Mouse (Mus musculus): ENCODE measurements at regions not wholly inside any gene's neighbourhood (a gene's known extent, or its start where the extent isn't known, plus 50 kb on each side); places are given as distances from the start of the nearest gene placed in this dataset.

DNA sequence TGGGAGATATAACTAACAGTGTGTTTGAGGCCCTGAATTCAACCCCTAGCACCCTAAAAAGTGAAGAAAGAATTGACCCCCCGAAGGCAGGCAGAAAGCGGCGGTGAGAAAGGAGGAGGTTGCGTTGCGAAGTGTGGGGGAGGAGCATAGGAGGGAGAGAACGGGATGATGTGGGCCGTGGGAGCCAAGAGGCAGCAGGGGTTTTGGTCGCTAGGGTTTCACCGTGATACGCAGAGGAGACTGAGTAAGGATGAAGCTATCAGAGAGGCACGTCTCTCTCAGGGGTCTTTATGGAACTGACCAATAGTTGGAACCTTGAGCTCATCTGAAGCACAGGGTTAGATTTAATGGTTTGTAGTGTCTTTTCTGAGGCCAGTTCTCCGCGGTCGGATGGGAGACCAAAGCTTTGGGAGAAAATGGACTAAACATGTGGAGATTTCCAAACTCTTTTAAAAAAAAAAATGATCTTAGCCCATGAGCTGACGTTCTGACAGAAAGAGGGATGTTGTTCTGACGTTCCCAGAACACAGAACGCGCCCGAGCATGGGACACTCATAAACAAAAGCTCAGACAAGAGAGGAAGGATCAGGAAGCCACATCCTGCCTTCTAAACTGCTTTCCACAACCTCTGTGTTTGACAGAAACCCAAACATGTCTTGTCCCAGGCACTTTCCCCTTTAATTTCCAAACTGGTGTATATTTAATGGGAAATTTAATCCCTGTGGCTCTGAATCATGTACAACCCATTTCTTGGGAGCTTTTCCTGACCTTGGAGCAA, 499.7 kb upstream of the Adam5 start:
- Histone ChIP-seq H3K27me3 (ENCODE audit: control insufficient read depth, insufficient read depth, low read length) (no peaks in the 10 kb centered on the region), H3K4me1 (ENCODE audit: control insufficient read depth, insufficient read depth, low read length) (peaks cover 5% of the 10 kb centered on the region; the same call in 1 of the 2 replicates), H3K27ac (ENCODE audit: insufficient read depth, low read length) (no peak overlapping the region), H3K4me3 (replicated peaks; ENCODE audit: insufficient read depth, low read depth, low read length) (no peak overlapping the region)
- WGBS = 73% methylated on average over 19 of the region's 19 CpGs
- no peak for TF ChIP-seq POLR2A (IDR thresholded peaks at IDR 0.05; ENCODE audit: borderline replicate concordance, insufficient read depth, low read length)
- no peak for TF ChIP-seq CTCF (IDR thresholded peaks at IDR 0.05; ENCODE audit: borderline replicate concordance, insufficient read depth, low read depth, low read length)
- no peak for DNase-seq

- no peak overlapping the region for H3K4me3 ChIP-seq (replicated peaks; ENCODE audit: insufficient read depth, low read depth, low read length)
- TF ChIP-seq CTCF (IDR thresholded peaks at IDR 0.05; ENCODE audit: borderline replicate concordance, insufficient read depth, low read depth, low read length) = no peak
- no peak for TF ChIP-seq POLR2A (IDR thresholded peaks at IDR 0.05; ENCODE audit: borderline replicate concordance, insufficient read depth, low read length)
- H3K4me1 ChIP-seq (ENCODE audit: control insufficient read depth, insufficient read depth, low read length) = no peaks in the 10 kb centered on the region
- no peak overlapping the region for H3K27ac ChIP-seq (ENCODE audit: insufficient read depth, low read length)
- DNase-seq = no peak
- H3K27me3 ChIP-seq (ENCODE audit: control insufficient read depth, insufficient read depth, low read length) = no peaks in the 10 kb centered on the region
- WGBS = 76% methylated on average over 4 of the region's 4 CpGs
Observed at GRCm38 (mm10) chr8:25316383-25316782, 492.2 kb upstream of the Adam5 start.

- 53% methylated on average over 12 of the region's 12 CpGs for WGBS
- TF ChIP-seq CTCF (IDR thresholded peaks at IDR 0.05; ENCODE audit: borderline replicate concordance, insufficient read depth, low read depth, low read length) (no peak), POLR2A (IDR thresholded peaks at IDR 0.05; ENCODE audit: borderline replicate concordance, insufficient read depth, low read length) (no peak)
- no peaks in the 10 kb centered on the region for H3K27me3 ChIP-seq (ENCODE audit: control insufficient read depth, insufficient read depth, low read length)
- peaks cover 2% of the 10 kb centered on the region; the same call in 1 of the 2 replicates for H3K4me1 ChIP-seq (ENCODE audit: control insufficient read depth, insufficient read depth, low read length)
- DNase-seq = no peak
- H3K27ac ChIP-seq (ENCODE audit: insufficient read depth, low read length) = no peak overlapping the region
- H3K4me3 ChIP-seq (replicated peaks; ENCODE audit: insufficient read depth, low read depth, low read length) = no peak overlapping the region
Observed at GRCm38 (mm10) chr8:25311811-25312533, 487.8 kb upstream of the Adam5 start.

DNA sequence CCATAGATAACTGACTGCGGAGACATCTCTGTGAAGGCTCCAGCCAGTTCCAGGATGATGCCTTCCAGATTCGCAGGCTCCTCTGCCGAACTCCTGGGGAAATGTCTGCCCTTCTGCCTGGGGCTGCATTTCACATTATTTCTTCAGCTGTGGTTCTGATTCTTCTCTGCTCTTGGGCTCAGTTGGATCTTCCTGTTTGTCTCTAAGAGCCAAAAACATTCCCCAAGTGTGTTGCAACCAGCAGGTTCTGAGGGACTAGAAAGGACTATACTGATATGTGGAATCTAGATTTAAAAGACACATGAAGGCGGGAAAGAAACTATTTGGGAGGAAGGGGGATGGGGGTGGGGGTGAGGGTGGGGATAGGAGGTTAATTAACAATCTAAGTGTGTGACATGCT, 483.8 kb upstream of the Adam5 start:
- no peak for TF ChIP-seq CTCF (IDR thresholded peaks at IDR 0.05; ENCODE audit: borderline replicate concordance, insufficient read depth, low read depth, low read length)
- WGBS = 90% methylated on average over 4 of the region's 4 CpGs
- H3K27ac ChIP-seq (ENCODE audit: insufficient read depth, low read length) = no peak overlapping the region
- H3K4me1 ChIP-seq (ENCODE audit: control insufficient read depth, insufficient read depth, low read length) = peaks cover 19% of the 10 kb centered on the region
- DNase-seq = no peak
- H3K27me3 ChIP-seq (ENCODE audit: control insufficient read depth, insufficient read depth, low read length) = no peaks in the 10 kb centered on the region
- no peak overlapping the region for H3K4me3 ChIP-seq (replicated peaks; ENCODE audit: insufficient read depth, low read depth, low read length)

DNA sequence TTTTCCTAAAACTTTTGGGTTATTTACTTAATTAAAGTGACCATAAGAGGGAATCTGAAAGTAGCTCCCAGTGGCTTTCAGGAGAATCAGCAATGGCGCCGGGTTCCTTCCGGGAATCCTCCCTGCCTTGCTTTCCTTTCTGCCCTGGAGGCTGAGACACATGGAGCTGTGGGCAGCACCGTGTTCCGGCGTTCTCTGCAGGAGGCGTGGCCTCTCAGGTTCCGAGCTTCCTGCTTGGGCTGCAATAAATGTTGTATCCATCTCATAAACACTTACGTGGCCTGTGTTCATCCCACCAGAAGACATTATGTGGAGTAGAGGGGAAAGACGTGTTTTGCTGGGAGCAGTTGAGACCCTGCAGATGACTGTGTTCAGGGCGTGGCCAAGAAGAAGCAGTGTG, 483.3 kb upstream of the Adam5 start:
- 75% methylated on average over 11 of the region's 11 CpGs for WGBS
- Histone ChIP-seq H3K4me1 (ENCODE audit: control insufficient read depth, insufficient read depth, low read length) (peaks cover 19% of the 10 kb centered on the region), H3K27ac (ENCODE audit: insufficient read depth, low read length) (no peak overlapping the region; the same call in 1 of the 2 replicates), H3K27me3 (ENCODE audit: control insufficient read depth, insufficient read depth, low read length) (no peaks in the 10 kb centered on the region), H3K4me3 (replicated peaks; ENCODE audit: insufficient read depth, low read depth, low read length) (no peak overlapping the region)
- DNase-seq = peak in 1 of 2 experiments; percentile 20
- TF ChIP-seq CTCF (IDR thresholded peaks at IDR 0.05; ENCODE audit: borderline replicate concordance, insufficient read depth, low read depth, low read length) (no peak), POLR2A (IDR thresholded peaks at IDR 0.05; ENCODE audit: borderline replicate concordance, insufficient read depth, low read length) (no peak)

GRCm38 (mm10) chr8:25306769-25307491, 482.8 kb upstream of the Adam5 start:
- Histone ChIP-seq H3K4me1 (ENCODE audit: control insufficient read depth, insufficient read depth, low read length) (peaks cover 19% of the 10 kb centered on the region), H3K27me3 (ENCODE audit: control insufficient read depth, insufficient read depth, low read length) (no peaks in the 10 kb centered on the region), H3K4me3 (replicated peaks; ENCODE audit: insufficient read depth, low read depth, low read length) (no peak overlapping the region), H3K27ac (ENCODE audit: insufficient read depth, low read length) (peak overlapping the region; percentile 82)
- no peak for DNase-seq
- no peak for TF ChIP-seq POLR2A (IDR thresholded peaks at IDR 0.05; ENCODE audit: borderline replicate concordance, insufficient read depth, low read length)
- TF ChIP-seq CTCF (IDR thresholded peaks at IDR 0.05; ENCODE audit: borderline replicate concordance, insufficient read depth, low read depth, low read length) = no peak
- 74% methylated on average over 15 of the region's 15 CpGs for WGBS
